Mouse (Mus musculus): Measurements from ENCODE around the gene Grb2.

Gene Grb2

GRCm38 (mm10) chr11:115711133-115711532 lies 2.7 kb upstream of the Grb2 start:
- no peak for DNase-seq

GRCm38 (mm10) chr11:115709829-115710559 lies 1.6 kb upstream of the Grb2 start:
- no peak for DNase-seq

- DNase-seq: peak; percentile 25
Measured at GRCm38 (mm10) chr11:115708956-115709828, 795 bp upstream of the Grb2 start.

GRCm38 (mm10) chr11:115707313-115708208 lies 836 bp downstream of the Grb2 start:
- DNase-seq: peak; percentile 25

GRCm38 (mm10) chr11:115706584-115706983 lies 1.8 kb downstream of the Grb2 start:
- no peak for DNase-seq

- no peak for DNase-seq
Measured at GRCm38 (mm10) chr11:115705561-115705960, 2.8 kb downstream of the Grb2 start.

- DNase-seq: no peak
Measured at GRCm38 (mm10) chr11:115704648-115705047, 3.7 kb downstream of the Grb2 start.

GRCm38 (mm10) chr11:115703466-115703865 lies 4.9 kb downstream of the Grb2 start:
- DNase-seq: no peak

GRCm38 (mm10) chr11:115698986-115699728 lies 9.2 kb downstream of the Grb2 start:
- DNase-seq: peak; percentile 93

- no peak for DNase-seq
Measured at GRCm38 (mm10) chr11:115697722-115698121, 10.7 kb downstream of the Grb2 start.

- DNase-seq: no peak
Measured at GRCm38 (mm10) chr11:115697091-115697490, 11.3 kb downstream of the Grb2 start.

GRCm38 (mm10) chr11:115696471-115696870 lies 11.9 kb downstream of the Grb2 start:
- no peak for DNase-seq

GRCm38 (mm10) chr11:115693979-115694578 lies 14.3 kb downstream of the Grb2 start:
- DNase-seq: no peak

- DNase-seq: no peak
Measured at GRCm38 (mm10) chr11:115692800-115693199, 15.6 kb downstream of the Grb2 start.

- no peak for DNase-seq
Measured at GRCm38 (mm10) chr11:115691976-115692375, 16.4 kb downstream of the Grb2 start.

- DNase-seq: no peak
Measured at GRCm38 (mm10) chr11:115691511-115691910, 16.9 kb downstream of the Grb2 start.

GRCm38 (mm10) chr11:115691013-115691412 lies 17.4 kb downstream of the Grb2 start:
- DNase-seq: no peak

- no peak for DNase-seq
Measured at GRCm38 (mm10) chr11:115690356-115690755, 18.0 kb downstream of the Grb2 start.

- DNase-seq: no peak
Measured at GRCm38 (mm10) chr11:115689137-115689915, 19.1 kb downstream of the Grb2 start.

- no peak for DNase-seq
Measured at GRCm38 (mm10) chr11:115686369-115686768, 22.0 kb downstream of the Grb2 start.

GRCm38 (mm10) chr11:115685954-115686353 lies 22.4 kb downstream of the Grb2 start:
- DNase-seq: no peak

Data from right cerebral cortex, postnatal 14 days (tissue).